Mouse (Mus musculus) cerebral cortex, adult 2 months (tissue): Measurements from ENCODE around the gene Sez6.

Source experiments
- WGBS: fragments of 180-500 bp; shearing (Covaris S2); methylation state at CpG from one replicate; pipeline ENCODE4 v1.1.7; 2018; 5-methylcytosine and 5-hydroxymethylcytosine counted together

The Sez6 gene

GRCm38 (mm10) chr11:77930751-77931540 lies at the start of gene Sez6:
Gene Sez6 (plus strand): TSS chr11:77930800.
- under 1% methylated on average over 93 of the region's 94 CpGs for WGBS

DNA sequence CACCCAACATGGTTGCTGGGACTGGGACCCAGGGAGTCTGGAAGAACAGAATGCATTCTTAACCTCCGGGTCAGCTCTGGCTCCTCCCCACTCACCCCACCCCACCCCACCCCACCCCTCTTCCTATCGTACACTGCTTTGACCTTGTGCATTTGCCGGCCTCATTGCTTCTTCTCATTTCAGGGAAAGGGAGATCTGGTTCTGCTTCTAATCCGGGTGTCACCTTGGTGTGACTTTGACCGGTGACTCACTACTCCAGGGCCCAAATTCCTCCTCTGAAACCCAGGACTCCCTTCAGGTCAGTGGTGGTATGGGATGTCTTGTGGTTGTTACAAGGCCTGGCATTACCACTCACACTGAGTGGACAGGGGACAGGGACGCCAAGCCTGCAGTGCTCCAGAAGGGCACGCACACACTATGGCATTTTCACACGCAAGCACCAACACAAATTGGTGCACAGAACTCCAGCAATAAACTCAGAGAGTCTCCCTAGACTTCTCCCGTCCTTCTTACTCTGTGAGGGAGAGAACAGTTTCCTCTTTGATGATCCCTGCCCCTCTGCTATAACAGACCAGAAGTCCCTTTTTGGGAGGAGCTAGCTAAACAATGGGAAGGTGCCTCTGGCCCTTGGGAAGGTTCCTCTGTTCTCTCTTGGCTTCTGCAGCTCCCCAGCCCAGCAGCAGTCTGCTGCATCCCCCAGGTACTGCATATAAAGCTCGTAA lies 45.9 kb upstream of the Sez6 start:
- WGBS: 79% methylated on average over 10 of the region's 10 CpGs

GRCm38 (mm10) chr11:77885246-77885575 lies 45.4 kb upstream of the Sez6 start:
- WGBS: 73% methylated on average over 8 of the region's 8 CpGs

- WGBS: 37% methylated on average over 17 of the region's 17 CpGs
Observed at GRCm38 (mm10) chr11:77887373-77887960, 43.1 kb upstream of the Sez6 start.

DNA sequence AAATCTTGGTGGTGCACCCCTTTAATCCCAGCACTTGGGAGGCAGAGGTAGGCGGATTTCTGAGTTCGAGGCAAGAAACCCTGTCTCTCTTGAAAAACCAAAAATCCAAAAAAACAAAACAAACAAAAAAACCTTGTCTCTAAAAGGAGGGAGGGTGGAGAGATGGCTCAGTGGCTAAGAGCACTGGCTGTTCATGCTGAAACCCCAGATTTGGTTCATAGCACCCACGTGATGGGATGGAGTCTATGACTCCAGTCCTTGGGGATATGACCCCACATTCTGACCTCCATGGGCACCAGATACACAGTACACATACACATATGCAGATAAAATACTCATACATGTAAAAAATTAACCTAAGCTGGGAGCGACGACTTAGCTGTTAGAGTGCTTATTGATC lies 41.8 kb upstream of the Sez6 start:
- 83% methylated on average over 5 of the region's 5 CpGs for WGBS

DNA sequence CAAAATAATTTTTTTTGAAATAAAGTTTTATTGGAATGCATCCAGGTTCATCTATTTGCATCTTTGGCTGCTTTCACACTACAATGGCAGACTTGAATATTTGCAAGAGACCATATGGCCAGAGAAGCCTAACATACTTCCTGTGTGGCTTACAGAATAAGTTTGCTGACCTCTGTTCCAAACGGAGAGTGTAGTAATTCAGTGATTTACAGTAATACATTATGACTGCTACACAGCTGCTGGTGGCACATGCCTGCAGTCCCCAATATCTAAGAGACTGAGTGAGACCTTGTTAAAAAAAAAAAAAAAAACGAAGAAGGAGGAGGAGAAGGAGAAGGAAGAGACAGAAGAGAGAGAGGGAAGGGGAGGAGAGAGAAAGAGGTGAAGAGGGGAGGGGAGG lies 41.1 kb upstream of the Sez6 start:
- 43% methylated on average over 2 of the region's 2 CpGs for WGBS

DNA sequence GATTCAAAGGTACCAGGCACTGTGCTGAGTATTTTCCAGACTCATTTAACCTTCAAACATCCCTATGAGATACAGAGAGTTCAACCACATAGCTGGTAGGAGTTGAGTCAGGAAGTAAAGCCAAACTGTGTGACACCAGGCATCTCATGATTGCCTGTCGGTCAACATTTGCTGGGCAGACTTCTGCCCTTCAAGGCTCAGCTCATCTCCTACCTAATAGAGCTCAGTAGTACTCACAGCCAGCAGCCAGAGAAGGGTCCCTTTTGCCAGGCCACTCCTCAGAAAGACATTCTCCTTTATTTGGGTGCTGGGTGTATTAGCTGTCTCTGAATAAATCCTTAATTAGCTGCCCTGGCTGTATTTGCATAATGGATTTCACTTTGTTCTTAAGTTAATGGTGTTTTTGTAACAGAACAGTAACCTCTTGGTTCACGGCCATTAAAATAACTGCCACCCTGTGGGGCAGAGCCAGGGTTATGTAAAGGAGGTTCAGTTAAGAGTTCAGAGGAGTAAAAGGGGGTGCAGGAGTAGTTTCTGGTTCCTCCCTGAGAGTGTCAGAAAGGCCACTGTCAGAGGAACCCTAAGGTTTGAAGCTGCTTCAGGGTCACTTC lies 39.8 kb upstream of the Sez6 start:
- 78% methylated on average over 2 of the region's 2 CpGs for WGBS

DNA sequence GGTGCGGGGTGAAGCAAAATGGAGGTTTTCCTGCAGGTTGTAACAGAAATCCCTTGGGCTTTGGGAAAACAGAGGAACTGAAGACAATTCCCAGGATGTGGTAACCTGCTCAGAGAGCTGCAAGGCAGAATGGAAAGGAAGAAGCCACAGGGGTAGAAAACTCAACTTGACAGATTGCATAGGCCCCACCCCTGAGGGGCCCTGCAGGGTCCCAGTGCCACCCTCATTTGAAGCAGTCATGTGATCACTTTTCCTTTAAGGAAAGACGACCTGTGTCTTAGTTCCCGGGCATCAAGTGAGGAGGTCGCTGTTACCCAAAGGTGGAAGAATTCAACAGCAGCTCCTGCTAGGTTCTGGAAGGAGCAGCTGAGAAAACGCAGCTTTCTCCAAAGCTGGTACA lies 37.7 kb upstream of the Sez6 start:
- WGBS: 48% methylated on average over 5 of the region's 5 CpGs

DNA sequence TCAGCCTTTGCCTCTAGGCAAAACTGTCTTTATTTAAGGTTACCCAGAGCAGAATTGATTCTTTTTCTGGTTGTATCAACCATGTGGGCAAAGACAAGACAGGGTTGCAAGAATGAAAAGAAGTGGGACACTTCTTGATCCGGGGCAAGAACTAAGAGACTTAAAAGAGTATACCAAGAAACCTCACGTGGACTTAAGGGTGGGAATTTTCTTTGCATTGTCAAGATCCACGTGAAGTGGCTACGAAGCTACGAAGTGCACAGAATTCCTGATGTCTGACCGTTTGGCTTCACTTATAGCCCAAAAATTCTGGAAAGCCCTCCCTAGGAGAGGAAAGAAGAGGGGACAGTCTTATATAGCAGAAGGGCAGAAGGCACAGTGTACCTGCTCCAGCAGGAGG lies 37.3 kb upstream of the Sez6 start:
- WGBS: 68% methylated on average over 6 of the region's 6 CpGs

DNA sequence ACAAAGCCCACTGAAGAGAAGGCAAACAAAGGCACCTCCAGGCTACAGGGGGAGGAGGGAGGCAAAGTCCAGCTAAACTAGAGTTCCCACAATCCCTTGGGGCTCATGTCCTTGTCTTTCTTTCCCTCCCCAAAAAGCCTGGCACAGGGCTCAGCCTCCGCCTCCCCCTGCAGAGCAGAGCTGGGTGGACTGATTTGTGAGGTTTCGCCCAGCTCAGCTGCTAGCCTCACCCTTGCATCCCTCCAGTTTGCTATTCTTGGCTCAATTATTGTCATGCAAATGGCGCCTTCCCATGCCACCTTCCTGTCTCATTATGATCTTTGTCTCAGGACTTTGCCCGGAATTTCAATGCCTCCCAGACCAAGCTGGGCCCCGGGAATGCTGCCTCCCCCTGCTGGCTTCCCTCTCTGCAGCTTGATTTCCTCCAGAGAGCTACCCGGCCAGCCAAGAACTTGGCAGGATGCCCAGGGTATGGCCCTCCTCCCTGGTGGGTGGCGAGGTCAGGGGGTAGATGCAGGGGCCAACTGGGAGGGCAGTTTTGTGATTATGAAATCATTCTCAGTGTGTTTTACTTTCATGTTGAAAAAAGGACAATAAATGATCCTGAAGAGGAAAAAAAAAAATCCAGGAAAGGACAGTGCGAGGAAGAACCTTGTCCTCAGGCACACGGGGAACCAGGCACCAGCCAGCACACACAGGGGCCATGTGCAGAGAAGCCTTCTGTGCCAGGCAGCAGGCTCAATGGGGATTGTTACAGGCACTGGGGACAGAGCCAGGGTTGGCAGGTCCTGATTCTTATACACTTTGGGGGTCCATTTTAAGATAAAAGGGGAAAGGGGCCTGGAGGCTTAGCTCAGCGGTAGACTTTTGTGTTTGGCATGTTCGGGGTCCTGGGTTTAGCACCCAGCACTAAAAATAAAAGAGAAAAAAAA lies 36.5 kb upstream of the Sez6 start, which contains the start of gene Pipox:
Pipox (minus strand) TSS at position 310 of the 932 bp plus-strand sequence.
- 36% methylated on average over 11 of the region's 11 CpGs for WGBS

GRCm38 (mm10) chr11:77894967-77895366 lies 35.6 kb upstream of the Sez6 start:
- WGBS: 86% methylated on average over 2 of the region's 2 CpGs

GRCm38 (mm10) chr11:77896011-77896410 lies 34.6 kb upstream of the Sez6 start:
- WGBS: 63% methylated on average over 9 of the region's 9 CpGs

GRCm38 (mm10) chr11:77896480-77896819 lies 34.1 kb upstream of the Sez6 start:
- 27% methylated on average over 6 of the region's 6 CpGs for WGBS

DNA sequence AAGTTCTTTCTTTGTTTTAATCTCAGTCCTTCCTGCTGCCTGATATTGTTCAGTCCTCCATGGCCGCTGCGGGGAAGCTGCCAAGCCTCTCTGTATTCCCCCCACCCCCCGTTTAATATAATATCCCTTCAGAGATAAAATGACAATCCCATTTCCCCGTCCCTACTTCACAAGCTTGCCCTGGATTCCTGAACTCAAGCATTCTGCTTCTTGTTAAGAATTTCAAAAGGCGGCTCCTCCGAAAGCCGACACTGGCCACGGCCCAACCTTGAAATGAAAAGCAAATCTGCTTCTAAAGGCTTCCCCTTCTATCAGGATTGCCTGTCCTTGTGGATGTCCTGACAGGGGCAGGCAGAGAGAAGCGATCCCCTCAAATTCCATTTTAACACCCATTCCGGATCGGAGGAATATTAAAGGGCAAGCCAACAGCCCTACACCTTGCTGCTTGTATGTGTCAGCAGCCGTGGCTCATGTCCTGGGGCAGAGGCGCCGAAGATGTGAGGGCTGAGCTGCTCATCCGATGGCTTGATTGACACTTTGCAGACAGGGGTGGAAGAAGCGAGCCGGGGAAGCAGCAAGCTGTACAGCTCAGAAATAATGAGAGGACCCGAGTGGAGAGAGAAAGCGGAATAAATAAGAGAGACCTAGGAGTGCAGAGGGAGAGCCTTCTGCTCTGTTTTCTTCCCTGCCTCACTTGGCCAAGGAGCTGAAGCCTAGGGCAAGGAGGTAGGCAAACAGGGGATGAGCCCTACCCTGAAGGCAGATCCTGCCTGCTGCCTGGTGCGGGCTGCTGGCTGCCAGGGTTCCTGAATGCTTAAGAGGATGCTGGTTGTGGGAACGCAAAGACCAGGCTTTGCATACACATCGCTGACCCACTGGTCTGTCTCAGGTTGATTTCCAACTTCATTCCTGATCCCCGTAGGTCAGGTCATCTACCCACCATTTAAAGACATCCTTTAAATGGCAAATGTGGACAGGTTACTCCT lies 33.5 kb upstream of the Sez6 start:
- WGBS: 22% methylated on average over 23 of the region's 23 CpGs

DNA sequence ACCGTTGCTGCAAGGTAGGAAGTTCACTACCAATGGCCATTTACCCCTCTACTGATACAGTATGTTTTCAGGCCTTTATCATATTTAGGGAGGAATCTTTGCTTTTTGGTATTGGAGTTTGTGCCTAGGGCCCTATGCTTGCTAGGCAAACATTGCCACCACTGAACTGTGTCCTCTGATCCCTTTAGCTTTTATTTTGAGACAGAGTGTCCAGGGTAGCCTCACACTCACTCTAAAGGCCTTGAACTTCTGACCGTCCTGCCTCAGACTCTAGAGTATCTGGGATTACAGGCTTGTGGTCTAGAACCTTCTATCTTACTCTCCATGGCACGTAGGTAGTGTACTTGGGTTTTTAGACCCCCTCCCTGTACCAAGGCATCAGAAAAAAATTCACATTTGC lies 30.4 kb upstream of the Sez6 start:
- WGBS: 93% methylated on average over 3 of the region's 3 CpGs

GRCm38 (mm10) chr11:77900696-77901095 lies 29.9 kb upstream of the Sez6 start:
- 89% methylated on average over 4 of the region's 4 CpGs for WGBS

- 42% methylated on average over 5 of the region's 5 CpGs for WGBS
Observed at GRCm38 (mm10) chr11:77901366-77901765, 29.2 kb upstream of the Sez6 start.

DNA sequence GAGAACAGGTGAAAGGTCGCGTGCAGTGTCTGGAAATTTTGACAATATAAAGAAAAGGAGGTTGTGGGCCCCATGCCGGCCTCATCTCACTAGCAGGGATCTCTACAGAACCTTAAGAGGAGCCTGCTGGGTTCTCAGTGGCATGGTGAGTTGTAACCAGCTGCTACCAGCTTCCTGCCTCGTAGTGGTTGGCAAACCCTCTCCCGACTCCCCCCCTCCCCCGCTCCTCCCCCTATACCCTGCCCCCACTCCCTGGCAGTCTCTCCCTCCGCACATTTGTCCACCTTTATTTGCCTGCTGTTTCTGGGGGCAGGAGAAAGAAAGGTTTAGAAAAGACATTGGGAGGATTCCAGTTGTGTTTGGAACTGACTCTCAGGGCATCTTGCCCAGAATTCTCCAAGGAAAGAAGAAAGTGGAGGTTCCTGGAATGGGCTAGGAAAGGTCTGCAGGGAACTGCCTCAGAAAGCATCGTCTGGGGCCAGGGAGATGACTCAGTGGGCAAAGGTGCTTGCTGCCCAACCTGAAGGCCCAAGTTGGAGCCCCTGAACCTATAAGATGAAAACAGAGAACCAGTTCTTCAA lies 28.7 kb upstream of the Sez6 start:
- WGBS: 40% methylated on average over 8 of the region's 8 CpGs

DNA sequence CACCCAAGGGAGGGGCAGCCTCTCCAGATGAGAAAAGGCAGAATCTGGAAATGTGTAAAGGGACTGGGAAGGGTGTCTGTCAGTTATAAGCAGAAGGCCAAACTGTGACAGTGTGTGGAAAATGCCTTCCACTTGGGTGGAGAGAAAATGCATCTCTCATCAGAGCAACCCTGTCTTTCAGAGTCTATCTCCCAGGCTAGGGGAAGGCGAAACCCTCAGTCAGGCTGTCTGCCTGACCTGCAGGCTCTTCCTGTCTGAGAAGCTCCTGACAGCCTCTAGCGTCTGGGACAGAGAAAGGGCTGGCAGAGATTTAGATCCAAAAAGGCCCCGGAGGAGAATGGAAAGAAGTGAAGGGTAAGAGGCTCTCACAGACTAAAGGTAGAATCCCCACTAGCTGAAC lies 26.8 kb upstream of the Sez6 start:
- WGBS: 42% methylated on average over 3 of the region's 3 CpGs

DNA sequence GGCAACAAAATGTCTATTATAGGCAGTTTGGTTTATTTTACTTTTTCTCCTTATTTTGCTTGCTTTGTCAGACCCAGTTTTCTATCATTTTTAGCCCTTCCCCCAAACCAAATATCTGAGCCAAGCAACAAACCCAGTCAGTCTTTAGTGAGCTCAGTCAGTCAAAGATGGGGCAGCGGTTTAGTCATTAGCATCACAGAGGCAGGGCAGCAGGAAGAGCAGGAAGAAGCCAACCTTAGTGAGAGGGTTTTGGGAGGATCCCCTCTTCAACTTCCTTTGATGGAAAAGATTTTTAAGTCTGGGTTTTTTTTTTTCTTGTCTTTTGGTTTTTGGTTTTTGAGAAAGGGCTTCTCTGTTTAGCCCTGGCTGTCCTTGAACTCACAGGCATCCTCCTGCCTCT lies 25.9 kb upstream of the Sez6 start:
- WGBS: 71% methylated on average over 1 of the region's 1 CpGs
